Mouse (Mus musculus) MEL (cell line): Measurements from ENCODE around the gene Hectd1.

Experiments used
- BHLHE40 ChIP-seq: IDR thresholded peaks from 2 replicates; pipeline ENCODE4 v1.6.1; 2012; ENCODE audit warnings: low read depth, mild to moderate bottlenecking, inconsistent platforms, low read length, improper control_type of control experiment, borderline replicate concordance
- CHD2 ChIP-seq: IDR thresholded peaks from 2 replicates; pipeline ENCODE4 v1.6.1; 2011; ENCODE audit warnings: low read length, improper control_type of control experiment
- CTCF ChIP-seq, 3 experiments: IDR thresholded peaks in 2 of 3; conservative IDR thresholded peaks in 1 of 3; 2 replicates each; pipeline ENCODE4 v1.5.1; 2011 to 2012; ENCODE audit warnings: low read length in 3 of 3, low read depth in 2 of 3, mild to moderate bottlenecking in 2 of 3, improper control_type of control experiment in 1 of 3, inconsistent platforms in 1 of 3, mixed read lengths in 1 of 3, moderate library complexity in 1 of 3; ENCODE audit not compliant: control insufficient read depth in 1 of 3, insufficient read depth in 1 of 3, poor library complexity in 1 of 3, severe bottlenecking in 1 of 3
- ELF1 ChIP-seq: IDR thresholded peaks from 2 replicates; pipeline ENCODE4 v1.6.1; 2014; ENCODE audit warnings: low read depth, mild to moderate bottlenecking, inconsistent platforms, low read length, improper control_type of control experiment, moderate library complexity
- EP300 ChIP-seq, 2 experiments: IDR thresholded peaks; 2 replicates each; pipeline ENCODE4 v1.6.1; 2011; ENCODE audit warnings: improper control_type of control experiment in 2 of 2, low read length in 2 of 2, low read depth in 1 of 2, mild to moderate bottlenecking in 1 of 2
- HCFC1 ChIP-seq: IDR thresholded peaks from 2 replicates; pipeline ENCODE4 v1.6.1; 2012; ENCODE audit warnings: low read depth, mild to moderate bottlenecking, inconsistent platforms, low read length, improper control_type of control experiment, moderate library complexity
- MAX ChIP-seq: IDR thresholded peaks from 2 replicates; pipeline ENCODE4 v1.6.1; 2011; ENCODE audit warnings: low read length, improper control_type of control experiment
- MAZ ChIP-seq: IDR thresholded peaks from 2 replicates; pipeline ENCODE4 v1.6.1; 2012; ENCODE audit warnings: low read depth, mild to moderate bottlenecking, inconsistent platforms, low read length, improper control_type of control experiment
- MXI1 ChIP-seq: IDR thresholded peaks from 2 replicates; pipeline ENCODE4 v1.6.1; 2011; ENCODE audit warnings: mild to moderate bottlenecking, low read depth, low read length, improper control_type of control experiment
- POLR2A ChIP-seq, 2 experiments: IDR thresholded peaks; 2 replicates each; pipeline ENCODE4 v1.6.1; 2011 to 2012; ENCODE audit warnings: low read length in 2 of 2, mild to moderate bottlenecking in 2 of 2, control low read depth in 1 of 2, improper control_type of control experiment in 1 of 2, low read depth in 1 of 2, moderate library complexity in 1 of 2; ENCODE audit not compliant: control insufficient read depth in 1 of 2, insufficient read depth in 1 of 2, poor library complexity in 1 of 2
- POLR2AphosphoS2 ChIP-seq: IDR thresholded peaks from 2 replicates; pipeline ENCODE4 v1.6.1; 2011; ENCODE audit warnings: low read length, improper control_type of control experiment
- RAD21 ChIP-seq: IDR thresholded peaks from 2 replicates; pipeline ENCODE4 v1.6.1; 2011; ENCODE audit warnings: mild to moderate bottlenecking, low read depth, low read length, improper control_type of control experiment
- TCF12 ChIP-seq: IDR thresholded peaks from 2 replicates; pipeline ENCODE4 v1.6.1; 2014; ENCODE audit warnings: low read depth, mild to moderate bottlenecking, inconsistent platforms, low read length, improper control_type of control experiment, moderate library complexity

- TF ChIP-seq CTCF (IDR thresholded peaks at IDR 0.05 in 2 of 3, conservative IDR thresholded peaks at IDR 0.05 in 1 of 3; ENCODE audit: control insufficient read depth in 1 of 3, insufficient read depth in 1 of 3, low read depth in 2 of 3, low read length in 3 of 3, poor library complexity in 1 of 3, severe bottlenecking in 1 of 3) (no peak), TCF12 (no peak), HCFC1 (no peak), POLR2A (IDR thresholded peaks at IDR 0.05; ENCODE audit: control insufficient read depth in 1 of 2, insufficient read depth in 1 of 2, low read depth in 1 of 2, low read length in 2 of 2, poor library complexity in 1 of 2) (peak in 1 of 2 experiments; percentile 0; a peak in 1 of 4 replicates), RAD21 (no peak), POLR2AphosphoS2 (no peak), BHLHE40 (no peak), MXI1 (no peak), MAX (no peak), CHD2 (no peak), MAZ (no peak), ELF1 (no peak), EP300 (IDR thresholded peaks at IDR 0.05; ENCODE audit: low read depth in 1 of 2, low read length in 2 of 2) (no peak)
Measured at GRCm38 (mm10) chr12:51756599-51756961, 72.8 kb downstream of the Hectd1 start.
